Mouse (Mus musculus): ENCODE measurements around the gene Ppp1r12c. TPM values are rescaled to one million over a fixed set of nuclear protein-coding genes. Genes with fewer than 3 reads are reported as not detected.
A peak's percentile ranks its signal among the peaks of the same experiment; 100 is the strongest.

The Ppp1r12c gene
- polyA plus RNA-seq, 1 experiment from 2014 or later = 33.0 TPM

DNA sequence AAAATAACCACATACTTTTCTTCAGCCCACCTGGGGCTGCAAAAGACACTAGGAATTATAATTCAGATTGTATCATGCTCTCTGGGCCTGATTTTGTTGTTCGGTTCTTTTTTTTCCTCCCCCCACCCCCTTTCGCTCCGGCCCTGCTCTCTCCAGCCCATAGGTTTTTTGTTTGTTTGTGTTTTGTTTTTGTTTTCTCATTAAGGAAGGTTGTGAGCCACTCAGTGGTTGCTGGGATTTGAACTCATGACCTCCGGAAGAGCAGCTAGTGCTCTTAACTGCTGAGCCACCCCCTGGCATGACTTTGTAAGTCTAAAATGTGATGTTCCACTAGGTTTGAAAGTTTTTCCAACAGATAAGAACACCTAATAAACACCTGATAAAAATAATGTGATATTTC, 1.6 kb upstream of the Ppp1r12c start:
- ATAC-seq (replicated peaks; ENCODE audit: insufficient number of reproducible peaks, low FRiP score, low TSS enrichment, low read depth) = no peak
- Histone ChIP-seq H3K4me2 (ENCODE audit: low read depth, low read length) (no peak overlapping the region), H3K27me3 (ENCODE audit: control insufficient read depth, insufficient read depth, low read length) (no peaks in the 10 kb centered on the region), H3K9me3 (replicated peaks; ENCODE audit: control insufficient read depth, low read length) (no peaks in the 10 kb centered on the region), H3K4me3 (ENCODE audit: low read depth, low read length) (no peak overlapping the region), H3K4me1 (ENCODE audit: control insufficient read depth, insufficient read depth, low read length) (no peaks in the 10 kb centered on the region), H3K9ac (replicated peaks; ENCODE audit: low read length) (no peak overlapping the region), H3K36me3 (replicated peaks; ENCODE audit: control insufficient read depth, insufficient read depth, low read depth, low read length) (no peaks in the 10 kb centered on the region), H3K27ac (replicated peaks; ENCODE audit: low read depth, low read length) (no peak overlapping the region)
- DNase-seq (ENCODE audit: low spot score) = no peak
- WGBS = 83% methylated on average over 4 of the region's 4 CpGs

DNA sequence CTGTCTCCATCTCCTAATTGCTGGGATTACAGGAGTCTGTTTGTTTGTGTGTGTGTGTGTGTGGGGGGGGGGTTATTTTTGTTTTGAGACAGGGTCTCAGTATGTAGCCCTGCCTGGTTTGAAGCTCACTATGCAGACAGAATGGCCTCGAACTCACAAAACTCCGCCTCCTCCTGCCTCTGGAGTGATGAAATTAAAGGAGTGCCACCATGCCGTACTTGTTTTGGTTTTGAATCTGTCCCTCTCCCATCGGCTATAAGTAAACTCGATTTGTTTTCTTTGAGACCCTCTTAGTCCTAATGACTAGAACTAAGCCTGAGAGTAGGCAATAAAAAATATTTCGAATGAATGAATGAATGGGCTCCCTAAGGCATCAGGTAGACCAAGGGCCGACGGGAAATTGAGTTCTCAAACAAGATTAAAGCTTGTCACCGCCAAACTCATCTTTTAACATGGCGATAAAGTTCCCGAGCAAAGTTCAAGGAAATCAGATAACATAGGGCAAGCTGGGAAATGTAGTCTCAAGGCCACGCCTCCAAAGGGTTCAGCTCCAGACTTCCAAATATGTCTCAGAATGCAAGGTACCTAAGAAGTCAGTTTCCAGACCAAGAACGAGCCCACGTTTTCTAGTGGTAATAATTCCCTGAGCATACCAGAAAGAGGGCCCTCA, 1.1 kb upstream of the Ppp1r12c start:
- Histone ChIP-seq H3K9me3 (replicated peaks; ENCODE audit: control insufficient read depth, low read length) (no peaks in the 10 kb centered on the region), H3K27ac (replicated peaks; ENCODE audit: low read depth, low read length) (no peak overlapping the region), H3K36me3 (replicated peaks; ENCODE audit: control insufficient read depth, insufficient read depth, low read depth, low read length) (no peaks in the 10 kb centered on the region), H3K9ac (replicated peaks; ENCODE audit: low read length) (peak overlapping the region; percentile 90), H3K4me3 (ENCODE audit: low read depth, low read length) (peak overlapping the region; percentile 89), H3K4me1 (ENCODE audit: control insufficient read depth, insufficient read depth, low read length) (no peaks in the 10 kb centered on the region), H3K4me2 (ENCODE audit: low read depth, low read length) (peak overlapping the region; percentile 51), H3K27me3 (ENCODE audit: control insufficient read depth, insufficient read depth, low read length) (no peaks in the 10 kb centered on the region)
- ATAC-seq (replicated peaks; ENCODE audit: insufficient number of reproducible peaks, low FRiP score, low TSS enrichment, low read depth) = no peak
- DNase-seq (ENCODE audit: low spot score) = peak; percentile 71
- 12% methylated on average over 14 of the region's 14 CpGs for WGBS

DNA sequence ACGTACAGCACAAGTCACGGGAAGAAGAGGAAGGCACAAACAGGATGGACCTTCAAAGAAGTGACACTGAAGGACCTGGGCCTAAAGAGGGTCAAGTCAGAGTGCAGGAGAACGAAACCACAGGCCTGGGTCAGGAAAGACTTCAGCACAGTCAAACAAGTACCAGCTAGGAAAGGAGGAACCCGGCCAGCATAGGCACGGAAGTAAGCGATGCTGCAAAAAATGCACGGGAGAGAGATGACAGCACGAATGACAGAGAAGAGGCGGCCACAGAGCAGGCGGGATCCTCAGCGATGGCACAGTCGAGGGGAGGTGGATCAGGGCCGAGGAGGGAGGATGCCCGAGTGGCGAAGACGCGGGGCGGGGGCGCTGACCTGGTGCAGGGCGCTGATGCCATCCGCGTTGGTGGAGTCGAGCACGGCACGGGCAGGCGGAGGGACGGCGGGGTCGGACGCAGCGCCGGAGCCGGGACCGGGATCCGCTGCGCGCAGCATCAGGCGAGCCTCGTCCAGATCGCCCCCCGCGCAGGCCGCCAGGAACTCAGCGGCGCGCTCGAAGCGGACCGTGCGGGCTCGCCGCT, 498 bp downstream of the Ppp1r12c start:
- Histone ChIP-seq H3K4me3 (ENCODE audit: low read depth, low read length) (peak overlapping the region; percentile 89), H3K27ac (replicated peaks; ENCODE audit: low read depth, low read length) (peak overlapping the region; percentile 76), H3K9ac (replicated peaks; ENCODE audit: low read length) (peak overlapping the region; percentile 90), H3K9me3 (replicated peaks; ENCODE audit: control insufficient read depth, low read length) (no peaks in the 10 kb centered on the region), H3K4me1 (ENCODE audit: control insufficient read depth, insufficient read depth, low read length) (no peaks in the 10 kb centered on the region), H3K36me3 (replicated peaks; ENCODE audit: control insufficient read depth, insufficient read depth, low read depth, low read length) (no peaks in the 10 kb centered on the region; the same call in 1 of the 2 replicates), H3K4me2 (ENCODE audit: low read depth, low read length) (peak overlapping the region; percentile 51), H3K27me3 (ENCODE audit: control insufficient read depth, insufficient read depth, low read length) (no peaks in the 10 kb centered on the region)
- ATAC-seq (replicated peaks; ENCODE audit: insufficient number of reproducible peaks, low FRiP score, low TSS enrichment, low read depth) = peak; percentile 32
- peak; percentile 21 for DNase-seq (ENCODE audit: low spot score)
- WGBS = under 1% methylated on average over 33 of the region's 52 CpGs

DNA sequence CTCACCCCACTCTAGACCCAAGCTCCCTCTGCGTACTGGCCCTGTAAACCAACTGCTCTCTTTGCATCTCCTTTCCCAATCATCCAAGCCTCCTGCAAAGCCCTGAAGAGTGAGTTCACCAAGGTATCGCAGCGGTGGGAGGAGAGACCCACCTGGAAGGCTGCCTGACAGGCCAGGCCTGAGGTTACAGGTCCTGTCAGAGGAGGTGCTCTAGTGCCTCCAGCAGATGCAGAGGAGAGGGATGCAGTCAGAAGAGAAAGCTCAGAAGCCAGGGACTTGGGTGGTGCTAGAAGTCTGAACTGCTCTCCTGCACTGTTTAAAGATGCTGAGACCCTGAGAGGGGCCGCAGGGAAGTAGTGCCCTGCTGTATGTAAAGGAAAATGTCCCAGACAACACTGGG, 2.4 kb downstream of the Ppp1r12c start:
- WGBS = 91% methylated on average over 4 of the region's 4 CpGs
- DNase-seq (ENCODE audit: low spot score) (no peak), ATAC-seq (replicated peaks; ENCODE audit: insufficient number of reproducible peaks, low FRiP score, low TSS enrichment, low read depth) (no peak)
- no peak overlapping the region for H3K9ac ChIP-seq (replicated peaks; ENCODE audit: low read length)
- no peaks in the 10 kb centered on the region for H3K9me3 ChIP-seq (replicated peaks; ENCODE audit: control insufficient read depth, low read length)
- H3K27me3 ChIP-seq (ENCODE audit: control insufficient read depth, insufficient read depth, low read length) = no peaks in the 10 kb centered on the region
- no peaks in the 10 kb centered on the region for H3K4me1 ChIP-seq (ENCODE audit: control insufficient read depth, insufficient read depth, low read length)
- H3K4me3 ChIP-seq (ENCODE audit: low read depth, low read length) = no peak overlapping the region
- H3K27ac ChIP-seq (replicated peaks; ENCODE audit: low read depth, low read length) = no peak overlapping the region
- no peaks in the 10 kb centered on the region; the same call in 1 of the 2 replicates for H3K36me3 ChIP-seq (replicated peaks; ENCODE audit: control insufficient read depth, insufficient read depth, low read depth, low read length)
- H3K4me2 ChIP-seq (ENCODE audit: low read depth, low read length) = no peak overlapping the region

DNA sequence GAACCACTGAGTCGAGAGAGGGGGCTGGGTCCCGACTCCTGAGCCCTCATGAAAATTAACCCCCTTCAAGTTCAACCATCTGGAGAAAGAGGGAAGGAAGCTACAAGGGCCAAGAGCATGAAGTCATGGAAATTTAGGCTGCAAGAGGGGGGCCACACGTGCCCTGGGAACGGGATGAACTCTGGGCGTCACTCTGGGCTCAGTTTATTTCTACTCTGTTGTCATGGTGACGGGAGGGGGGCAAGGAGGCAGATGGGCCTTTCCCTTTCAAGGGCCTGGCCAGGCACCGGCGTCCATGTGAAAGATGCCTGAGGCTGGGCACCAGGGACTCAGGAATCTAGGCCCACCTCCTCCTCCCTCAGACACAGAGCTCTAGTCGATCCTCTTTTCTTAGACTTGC, 3.2 kb downstream of the Ppp1r12c start:
- DNase-seq (ENCODE audit: low spot score) (peak; percentile 64), ATAC-seq (replicated peaks; ENCODE audit: insufficient number of reproducible peaks, low FRiP score, low TSS enrichment, low read depth) (no peak)
- no peak overlapping the region for H3K9ac ChIP-seq (replicated peaks; ENCODE audit: low read length)
- H3K4me1 ChIP-seq (ENCODE audit: control insufficient read depth, insufficient read depth, low read length) = no peaks in the 10 kb centered on the region
- H3K27me3 ChIP-seq (ENCODE audit: control insufficient read depth, insufficient read depth, low read length) = no peaks in the 10 kb centered on the region
- H3K4me2 ChIP-seq (ENCODE audit: low read depth, low read length) = no peak overlapping the region
- WGBS = 23% methylated on average over 9 of the region's 9 CpGs
- no peak overlapping the region for H3K27ac ChIP-seq (replicated peaks; ENCODE audit: low read depth, low read length)
- no peaks in the 10 kb centered on the region; the same call in 1 of the 2 replicates for H3K36me3 ChIP-seq (replicated peaks; ENCODE audit: control insufficient read depth, insufficient read depth, low read depth, low read length)
- H3K9me3 ChIP-seq (replicated peaks; ENCODE audit: control insufficient read depth, low read length) = no peaks in the 10 kb centered on the region
- no peak overlapping the region for H3K4me3 ChIP-seq (ENCODE audit: low read depth, low read length)

DNA sequence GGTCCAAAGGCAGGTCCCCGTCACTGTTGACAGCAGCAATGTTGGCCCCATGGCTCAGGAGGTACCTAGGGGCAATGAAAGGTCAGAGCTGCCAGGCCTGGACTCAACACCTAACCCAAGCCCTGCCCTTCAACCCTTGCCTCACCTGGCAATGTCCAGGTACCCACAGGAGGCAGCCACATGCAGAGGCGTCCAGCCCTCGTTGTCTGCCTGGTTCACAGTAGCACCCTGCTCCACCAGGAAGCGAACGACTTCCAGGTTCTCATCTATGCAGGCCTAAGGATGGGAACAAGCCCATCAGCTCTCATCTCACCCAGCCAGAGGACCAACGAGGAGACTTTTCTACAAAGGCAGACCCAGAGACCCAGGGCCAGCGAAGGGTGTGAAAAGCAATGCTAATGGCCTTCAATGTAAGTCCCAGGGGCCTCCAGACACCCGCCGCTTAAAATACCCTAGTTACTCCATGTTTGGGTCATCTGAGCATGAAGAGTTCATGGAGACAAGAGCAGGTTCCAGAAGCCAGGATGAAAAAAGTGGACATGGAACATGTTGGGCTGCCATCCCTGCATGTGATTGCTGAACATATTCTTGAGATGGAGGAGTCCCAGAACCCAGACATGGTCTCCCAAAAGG, 4.1 kb downstream of the Ppp1r12c start:
- Histone ChIP-seq H3K4me2 (ENCODE audit: low read depth, low read length) (no peak overlapping the region), H3K27me3 (ENCODE audit: control insufficient read depth, insufficient read depth, low read length) (no peaks in the 10 kb centered on the region), H3K9ac (replicated peaks; ENCODE audit: low read length) (no peak overlapping the region), H3K9me3 (replicated peaks; ENCODE audit: control insufficient read depth, low read length) (no peaks in the 10 kb centered on the region), H3K4me3 (ENCODE audit: low read depth, low read length) (no peak overlapping the region), H3K27ac (replicated peaks; ENCODE audit: low read depth, low read length) (no peak overlapping the region), H3K4me1 (ENCODE audit: control insufficient read depth, insufficient read depth, low read length) (no peaks in the 10 kb centered on the region), H3K36me3 (replicated peaks; ENCODE audit: control insufficient read depth, insufficient read depth, low read depth, low read length) (no peaks in the 10 kb centered on the region; the same call in 1 of the 2 replicates)
- DNase-seq (ENCODE audit: low spot score) (no peak), ATAC-seq (replicated peaks; ENCODE audit: insufficient number of reproducible peaks, low FRiP score, low TSS enrichment, low read depth) (no peak)
- WGBS = 97% methylated on average over 9 of the region's 9 CpGs

DNA sequence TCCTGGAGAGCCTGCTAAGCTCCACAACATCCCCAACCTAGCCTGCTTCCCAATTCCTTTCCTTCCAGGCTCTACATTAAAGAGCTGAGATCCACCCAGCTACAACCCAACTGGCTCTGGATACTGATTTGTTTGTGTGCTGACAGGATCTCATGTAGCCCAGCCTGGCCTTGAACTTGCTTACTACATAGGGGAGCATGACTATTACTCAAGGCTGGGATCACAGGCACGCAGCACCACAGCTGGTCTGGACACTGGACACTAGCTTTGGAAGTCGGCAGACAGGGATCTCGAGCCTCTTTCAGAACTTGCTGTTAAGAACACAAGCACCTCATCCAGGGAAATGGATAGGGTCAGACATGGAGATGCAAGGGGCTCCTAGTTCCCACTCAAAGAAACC, 5.0 kb downstream of the Ppp1r12c start:
- WGBS = 93% methylated on average over 3 of the region's 3 CpGs
- Histone ChIP-seq H3K4me1 (ENCODE audit: control insufficient read depth, insufficient read depth, low read length) (no peaks in the 10 kb centered on the region), H3K36me3 (replicated peaks; ENCODE audit: control insufficient read depth, insufficient read depth, low read depth, low read length) (no peaks in the 10 kb centered on the region; the same call in 1 of the 2 replicates), H3K9ac (replicated peaks; ENCODE audit: low read length) (no peak overlapping the region), H3K27me3 (ENCODE audit: control insufficient read depth, insufficient read depth, low read length) (no peaks in the 10 kb centered on the region), H3K4me2 (ENCODE audit: low read depth, low read length) (no peak overlapping the region), H3K4me3 (ENCODE audit: low read depth, low read length) (no peak overlapping the region), H3K27ac (replicated peaks; ENCODE audit: low read depth, low read length) (no peak overlapping the region), H3K9me3 (replicated peaks; ENCODE audit: control insufficient read depth, low read length) (no peaks in the 10 kb centered on the region)
- no peak for DNase-seq (ENCODE audit: low spot score)
- no peak for ATAC-seq (replicated peaks; ENCODE audit: insufficient number of reproducible peaks, low FRiP score, low TSS enrichment, low read depth)

DNA sequence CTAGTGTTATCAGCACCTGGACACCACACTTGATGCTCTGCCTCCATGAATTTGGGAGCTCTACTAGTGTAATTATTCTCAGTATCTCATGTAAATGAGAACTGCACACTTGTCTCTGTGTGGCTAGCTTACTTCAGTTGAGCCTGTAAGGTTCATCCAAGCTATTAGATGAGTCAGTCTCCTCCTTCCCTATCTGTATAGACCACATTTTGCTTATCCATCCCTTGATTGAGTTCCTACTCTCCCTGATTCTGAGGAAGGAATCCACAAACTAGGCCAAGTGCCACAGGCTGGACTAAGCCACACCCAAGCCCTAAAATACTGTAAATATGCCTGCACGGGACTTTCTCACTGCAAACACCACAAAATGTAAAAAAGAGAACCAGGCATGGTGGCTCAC, 7.5 kb downstream of the Ppp1r12c start:
- no peak overlapping the region for H3K9ac ChIP-seq (replicated peaks; ENCODE audit: low read length)
- no peak for ATAC-seq (replicated peaks; ENCODE audit: insufficient number of reproducible peaks, low FRiP score, low TSS enrichment, low read depth)
- H3K27me3 ChIP-seq (ENCODE audit: control insufficient read depth, insufficient read depth, low read length) = no peaks in the 10 kb centered on the region
- H3K9me3 ChIP-seq (replicated peaks; ENCODE audit: control insufficient read depth, low read length) = no peaks in the 10 kb centered on the region
- DNase-seq (ENCODE audit: low spot score) = no peak
- no peak overlapping the region for H3K4me2 ChIP-seq (ENCODE audit: low read depth, low read length)
- H3K4me3 ChIP-seq (ENCODE audit: low read depth, low read length) = no peak overlapping the region
- no peak overlapping the region for H3K27ac ChIP-seq (replicated peaks; ENCODE audit: low read depth, low read length)
- H3K4me1 ChIP-seq (ENCODE audit: control insufficient read depth, insufficient read depth, low read length) = no peaks in the 10 kb centered on the region
- 93% methylated on average over 1 of the region's 1 CpGs for WGBS
- no peaks in the 10 kb centered on the region; the same call in 1 of the 2 replicates for H3K36me3 ChIP-seq (replicated peaks; ENCODE audit: control insufficient read depth, insufficient read depth, low read depth, low read length)
